Mouse (Mus musculus) CH12.LX (cell line): ENCODE measurements around the gene Vps53. TPM values are rescaled to one million over a fixed set of nuclear protein-coding genes. Genes with fewer than 3 reads are reported as not detected.

Source experiments
- DNase-seq: peaks from one replicate; pipeline ENCODE4 v3.0.0-alpha.2; 2013; ENCODE audit errors: extremely low read depth
- H3K27ac ChIP-seq: 2 replicates; pipeline ENCODE4 v1.5.1; 2012; ENCODE audit warnings: low read depth, mild to moderate bottlenecking, control low read depth, moderate library complexity; ENCODE audit not compliant: insufficient read depth
- H3K27me3 ChIP-seq: replicated peaks from 2 replicates; pipeline ENCODE3; 2012; ENCODE audit warnings: inconsistent platforms
- H3K36me3 ChIP-seq, 2 experiments: replicated peaks in 1 of 2; 2 replicates each; pipeline versions ENCODE3 to v1.6.1; 2012; ENCODE audit warnings: inconsistent platforms in 1 of 2, low read length in 1 of 2, mild to moderate bottlenecking in 1 of 2, mixed read lengths in 1 of 2, moderate library complexity in 1 of 2; ENCODE audit not compliant: control insufficient read depth in 1 of 2, insufficient read depth in 1 of 2
- H3K4me1 ChIP-seq, 2 experiments: 2 replicates each; pipeline ENCODE4 v1.6.1; 2012; ENCODE audit warnings: inconsistent platforms in 1 of 2, moderate library complexity in 1 of 2; ENCODE audit not compliant: insufficient read depth in 2 of 2, control insufficient read depth in 1 of 2
- H3K4me2 ChIP-seq: 2 replicates; pipeline ENCODE4 v1.6.1; 2012; ENCODE audit warnings: low read depth, mild to moderate bottlenecking, control low read depth; ENCODE audit not compliant: poor library complexity, insufficient read depth, severe bottlenecking
- H3K4me3 ChIP-seq, 3 experiments: fragments of 150-350 bp in 1 of 3; sonication (generic) in 1 of 3; replicated peaks in 1 of 3; 2 replicates each; pipeline versions ENCODE3 to v1.5.1; 2011 to 2012; ENCODE audit warnings: low read depth in 2 of 3, low read length in 2 of 3, mild to moderate bottlenecking in 2 of 3, moderate library complexity in 2 of 3, control low read depth in 1 of 3, improper control_type of control experiment in 1 of 3, inconsistent platforms in 1 of 3, mixed read lengths in 1 of 3; ENCODE audit not compliant: poor library complexity in 1 of 3
- H3K79me2 ChIP-seq: replicated peaks from 2 replicates; pipeline ENCODE4 v1.6.1; 2012; ENCODE audit warnings: mild to moderate bottlenecking, moderate library complexity; ENCODE audit not compliant: control insufficient read depth, poor library complexity, insufficient read depth, severe bottlenecking; ENCODE audit errors: extremely low read depth
- H3K9ac ChIP-seq: 2 replicates; pipeline ENCODE4 v1.6.1; 2012; ENCODE audit warnings: low read depth, mild to moderate bottlenecking, control low read depth, moderate library complexity; ENCODE audit not compliant: insufficient read depth
- H3K9me3 ChIP-seq: replicated peaks from 2 replicates; pipeline ENCODE3; 2012; ENCODE audit warnings: low read length, inconsistent platforms, mixed read lengths
- BHLHE40 ChIP-seq: IDR thresholded peaks from 2 replicates; pipeline ENCODE4 v1.6.1; 2011; ENCODE audit warnings: mild to moderate bottlenecking, low read depth, low read length, improper control_type of control experiment
- CHD1 ChIP-seq: IDR thresholded peaks from 2 replicates; pipeline ENCODE4 v1.6.1; 2012; ENCODE audit warnings: low read depth, low read length, improper control_type of control experiment, inconsistent platforms
- ELF1 ChIP-seq: IDR thresholded peaks from 2 replicates; pipeline ENCODE4 v1.6.1; 2014; ENCODE audit warnings: low read depth, mild to moderate bottlenecking, inconsistent platforms, low read length, improper control_type of control experiment
- GABPA ChIP-seq: IDR thresholded peaks from 2 replicates; pipeline ENCODE4 v1.6.1; 2012; ENCODE audit warnings: low read depth, low read length, improper control_type of control experiment, inconsistent platforms; ENCODE audit not compliant: insufficient replicate concordance
- IRF4 ChIP-seq: IDR thresholded peaks from 2 replicates; pipeline ENCODE4 v1.6.1; 2014; ENCODE audit warnings: low read depth, mild to moderate bottlenecking, inconsistent platforms, low read length, improper control_type of control experiment
- JUN ChIP-seq: IDR thresholded peaks from 2 replicates; pipeline ENCODE4 v1.6.1; 2011; ENCODE audit warnings: low read depth, mild to moderate bottlenecking, low read length, improper control_type of control experiment, moderate library complexity; ENCODE audit not compliant: insufficient read depth
- JUND ChIP-seq: conservative IDR thresholded peaks from 2 replicates; pipeline ENCODE4 v1.6.1; 2011; ENCODE audit warnings: low read depth, low read length, improper control_type of control experiment
- MEF2A ChIP-seq: IDR thresholded peaks from 2 replicates; pipeline ENCODE4 v1.6.1; 2014; ENCODE audit warnings: low read depth, mild to moderate bottlenecking, inconsistent platforms, low read length, improper control_type of control experiment, borderline replicate concordance
- NRF1 ChIP-seq: IDR thresholded peaks from 2 replicates; pipeline ENCODE4 v1.6.1; 2014; ENCODE audit warnings: low read depth, mild to moderate bottlenecking, inconsistent platforms, low read length, improper control_type of control experiment, moderate library complexity
- PAX5 ChIP-seq: IDR thresholded peaks from 2 replicates; pipeline ENCODE4 v1.6.1; 2012; ENCODE audit warnings: low read length, inconsistent platforms, mixed read lengths
- SIN3A ChIP-seq: IDR thresholded peaks from 2 replicates; pipeline ENCODE4 v1.6.1; 2012; ENCODE audit warnings: low read length, improper control_type of control experiment, inconsistent platforms
- SMC3 ChIP-seq: IDR thresholded peaks from 2 replicates; pipeline ENCODE4 v1.6.1; 2011; ENCODE audit warnings: low read depth, low read length, improper control_type of control experiment
- TBP ChIP-seq: conservative IDR thresholded peaks from 2 replicates; pipeline ENCODE4 v1.6.1; 2011; ENCODE audit warnings: low read depth, low read length, improper control_type of control experiment
- TCF12 ChIP-seq: IDR thresholded peaks from 2 replicates; pipeline ENCODE4 v1.6.1; 2014; ENCODE audit warnings: low read depth, mild to moderate bottlenecking, inconsistent platforms, low read length, improper control_type of control experiment
- ZKSCAN1 ChIP-seq: IDR thresholded peaks from 2 replicates; pipeline ENCODE4 v1.6.1; 2012; ENCODE audit warnings: low read depth, inconsistent platforms, low read length, improper control_type of control experiment, borderline replicate concordance
- ZNF384 ChIP-seq: IDR thresholded peaks from 2 replicates; pipeline ENCODE4 v1.6.1; 2012; ENCODE audit warnings: low read depth, low read length, improper control_type of control experiment, inconsistent platforms
- dilution Hi-C: fragments of 300-500 bp; cut with MboI; formaldehyde crosslinking; loops from 2 replicates; pipeline ENCODE4 v1.14.3; 2020; ENCODE audit warnings: low sequenced_read_pairs; ENCODE audit not compliant: extremely low pct_unique_long_range_greater_than_20kb, extremely low pct_ligation_motif_present
- in situ Hi-C: fragments of 300-500 bp; cut with MboI; formaldehyde crosslinking; loops from 3 replicates; pipeline ENCODE4 v1.14.3; 2019; ENCODE audit warnings: low sequenced_read_pairs, low pct_ligation_motif_present, low pct_unique_long_range_greater_than_20kb, mixed read lengths
- polyA plus RNA-seq: library from polyadenylated mRNA; unstranded; fragments of >175 nt; gene quantifications from 2 replicates; pipeline ENCODE4 v1.2.1, GENCODE M21; 2012; ENCODE audit warnings: low read depth; ENCODE audit not compliant: insufficient read length
- total RNA-seq, 2 experiments: library from RNA; depleted of rRNA; stranded (reverse); fragments of 300-350 nt in 1 of 2; fragments of >200 nt in 1 of 2; gene quantifications; 2 replicates each; pipeline ENCODE4 v1.2.3; 2012 to 2014

The Vps53 gene
- total and polyA plus RNA-seq, 3 experiments, result 56.1 to 70.7 (median 62.2) TPM

GRCm38 (mm10) chr11:76180146-76180540 is 696 bp upstream of the Vps53 start:
- Histone ChIP-seq H3K79me2 (peaks cover 24% of the 10 kb centered on the region), H3K4me2 (peak overlapping the region; percentile 93), H3K36me3 (peaks cover 12 to 42% of the 10 kb centered on the region in 2 experiments), H3K4me3 (peak overlapping the region; percentile 66 to 90 (median 86)), H3K27ac (no peak overlapping the region), H3K9me3 (no peaks in the 10 kb centered on the region), H3K27me3 (no peaks in the 10 kb centered on the region), H3K9ac (peak overlapping the region; percentile 44), H3K4me1 (peaks cover 0 to 26% of the 10 kb centered on the region in 2 experiments; a peak in 3 of 4 replicates)
- no peak for DNase-seq
- in situ Hi-C loops, result no loop called here
- dilution Hi-C loops, result no loop called here
- TF ChIP-seq IRF4 (no peak), TCF12 (no peak), SIN3A (no peak), BHLHE40 (no peak), TBP (0 out of 2 replicates have a peak, but pooled peaks have one; percentile 20), SMC3 (no peak), NRF1 (no peak), ELF1 (no peak), JUN (no peak), ZKSCAN1 (no peak), PAX5 (no peak), GABPA (no peak), ZNF384 (0 out of 2 replicates have a peak, but pooled peaks have one; percentile 53), MEF2A (no peak), JUND (no peak), CHD1 (no peak)

DNA sequence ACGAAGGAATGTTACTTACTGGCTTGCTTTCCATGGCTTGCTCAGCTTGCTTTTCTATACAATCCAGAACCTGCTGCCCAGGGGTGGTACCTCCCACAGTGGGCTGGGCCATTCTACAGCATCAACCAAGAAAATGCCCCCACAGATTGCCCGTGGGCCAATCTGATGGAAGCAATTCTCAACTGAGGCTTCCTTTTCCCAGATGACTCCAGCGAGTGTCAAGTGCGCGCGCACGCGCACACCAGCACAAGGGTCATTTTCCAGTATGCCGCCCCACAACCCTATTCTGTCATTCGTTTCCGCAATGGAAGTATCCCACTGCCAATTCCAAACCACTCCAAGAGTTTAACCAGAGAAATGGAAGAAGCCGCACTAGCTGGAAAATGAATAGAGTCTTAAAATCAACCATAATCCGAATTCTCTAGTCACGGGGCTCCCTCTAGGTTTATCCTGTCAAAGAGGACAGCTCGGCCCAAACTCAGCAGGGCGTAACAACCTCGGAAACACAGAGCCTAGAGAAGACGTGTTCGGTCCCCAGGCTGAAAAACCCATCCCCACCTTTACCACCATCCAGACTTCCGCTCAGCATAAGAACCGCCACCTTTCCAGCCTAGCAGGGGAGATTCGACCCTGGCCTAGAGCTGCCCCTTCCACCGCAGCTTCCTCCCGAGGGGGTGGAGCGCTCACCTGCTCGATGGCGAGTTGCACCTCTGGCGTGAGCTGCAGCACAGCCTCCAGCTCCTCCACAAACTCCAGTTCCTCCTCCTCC is 537 bp downstream of the Vps53 start:
- no peaks in the 10 kb centered on the region for H3K27me3 ChIP-seq
- dilution Hi-C loops (no loop called here), in situ Hi-C loops (no loop called here)
- H3K4me1 ChIP-seq, result peaks cover 0 to 26% of the 10 kb centered on the region in 2 experiments; a peak in 3 of 4 replicates
- DNase-seq, result peak; percentile 72
- peak overlapping the region; percentile 66 to 90 (median 86) for H3K4me3 ChIP-seq
- H3K36me3 ChIP-seq, result peaks cover 16 to 49% of the 10 kb centered on the region in 2 experiments
- H3K4me2 ChIP-seq, result peak overlapping the region; percentile 73
- peak overlapping the region; percentile 44 for H3K9ac ChIP-seq
- peaks cover 24% of the 10 kb centered on the region for H3K79me2 ChIP-seq
- peak overlapping the region; percentile 43 for H3K27ac ChIP-seq
- TF ChIP-seq ZKSCAN1 (no peak), ZNF384 (no peak), TBP (no peak), NRF1 (peak; percentile 87), SIN3A (no peak)
- H3K9me3 ChIP-seq, result no peaks in the 10 kb centered on the region
